8 mouse cellular contexts compared by ENCODE assay signal in genomic region chr11:94936045-94936444, GRCm38 (mm10). TPM values are rescaled to one million over a fixed set of nuclear protein-coding genes. Genes with fewer than 3 reads are reported as not detected.
DNase-seq lines count a peak whose midpoint lies in the region; ATAC-seq lines count a peak whose summit lies in the region.

TSS of gene Col1a1 (plus strand) at chr11:94936224.

- H3K27ac ChIP-seq in embryonic facial prominence, embryonic 13.5 days: peak within 1 kb of the TSS; percentile 98
- peak within 1 kb of the TSS; percentile 86 for H3K27ac ChIP-seq in heart, embryonic 13.5 days (replicated peaks)

- peaks cover 73% of the 10 kb centered on the region for H3K4me1 ChIP-seq in embryonic facial prominence, embryonic 13.5 days
- peaks cover 56% of the 10 kb centered on the region for H3K4me1 ChIP-seq in heart, embryonic 13.5 days

- H3K9me3 ChIP-seq in embryonic facial prominence, embryonic 13.5 days: no peaks in the 10 kb centered on the region
- no peaks in the 10 kb centered on the region for H3K9me3 ChIP-seq in heart, embryonic 13.5 days

- peak within 1 kb of the TSS; percentile 95 for H3K9ac ChIP-seq in embryonic facial prominence, embryonic 13.5 days
- H3K9ac ChIP-seq in heart, embryonic 13.5 days: peak within 1 kb of the TSS; percentile 87

- DNase-seq in kidney, adult 18-20 months: peak; percentile 18
- DNase-seq in kidney, adult 11 months: no peak
- peak; percentile 20 to 58 for DNase-seq in kidney, postnatal 36 days
- peak; percentile 82 to 90 for DNase-seq in lung, postnatal 4 days
- peak; percentile 88 for DNase-seq in urinary bladder, postnatal 14 days (ENCODE audit: low spot score)
- no peak for DNase-seq in thymus, postnatal 14 days

- H3K36me3 ChIP-seq in embryonic facial prominence, embryonic 13.5 days: peaks cover 30% of the 10 kb centered on the region
- H3K36me3 ChIP-seq in heart, embryonic 13.5 days: peaks cover 16% of the 10 kb centered on the region

- peak; percentile 32 for ATAC-seq in embryonic facial prominence, embryonic 13.5 days (ENCODE audit: insufficient number of reproducible peaks, insufficient read depth, low FRiP score, low TSS enrichment, low read depth)
- ATAC-seq in heart, embryonic 13.5 days (ENCODE audit: extremely low read depth, insufficient number of reproducible peaks, low FRiP score, low TSS enrichment): peak; percentile 16; the same call in 1 of the 2 replicates

- H3K4me3 ChIP-seq in embryonic facial prominence, embryonic 13.5 days: peak within 1 kb of the TSS; percentile 74
- peak within 1 kb of the TSS; percentile 63 for H3K4me3 ChIP-seq in heart, embryonic 13.5 days

- peaks cover 2% of the 10 kb centered on the region; the same call in 1 of the 2 replicates for H3K27me3 ChIP-seq in embryonic facial prominence, embryonic 13.5 days
- peaks cover 67% of the 10 kb centered on the region for H3K27me3 ChIP-seq in heart, embryonic 13.5 days (replicated peaks)

- peak within 1 kb of the TSS; percentile 90 for H3K4me2 ChIP-seq in embryonic facial prominence, embryonic 13.5 days
- peak within 1 kb of the TSS; percentile 85 for H3K4me2 ChIP-seq in heart, embryonic 13.5 days

- WGBS in embryonic facial prominence, embryonic 13.5 days: 4% methylated on average over 19 of the region's 19 CpGs
- WGBS in heart, embryonic 13.5 days: 19% methylated on average over 19 of the region's 19 CpGs

RNA-seq across cellular contexts. Expression of gene Col1a1, which starts in this region (rescaled TPM):
- polyA plus RNA-seq in embryonic facial prominence, embryonic 13.5 days (2015; fragmentation: Nextera tagmentation; extraction: Ambion mirVana): 1,060 and 1,259 TPM in 2 replicates
- polyA plus RNA-seq in heart, embryonic 13.5 days (2015; fragmentation: Nextera tagmentation; extraction: Ambion mirVana): 415 and 595 TPM in 2 replicates

Comparison
In these comparisons a context has a peak if more than half of its experiments do, and no peak if none do; other contexts are left out.
1. DNase-seq: peak in kidney, adult 18-20 months (single experiment), kidney, postnatal 36 days (2 of 2), lung, postnatal 4 days (2 of 2) and urinary bladder, postnatal 14 days (single experiment); none in kidney, adult 11 months (single experiment) and thymus, postnatal 14 days (single experiment).